Mouse (Mus musculus): ENCODE data around the gene Atat1. TPM values are rescaled to one million over a fixed set of nuclear protein-coding genes. Genes with fewer than 3 reads are reported as not detected.

Atat1 gene
- total RNA-seq, 2 experiments from 2014 or later = 15.9 to 28.7 TPM

Small RNA genes within 50 kb of the gene (microRNA-seq; reads per million reads assigned to microRNA genes)
- gene Gm28033 (1.4 reads per million), gene Mir1894 (not detected)

Other genes with a start within 250 kb of the Atat1 start
- 10 to 100 TPM; 49.2 to 66.4 TPM for gene Vars2, start 242.5 kb downstream of the Atat1 start, total RNA-seq (2021)
- gene Gtf2h4, start 236.3 kb downstream of the Atat1 start, total RNA-seq (2021) = 10 to 100 TPM; 27.6 to 32.2 TPM
- 10 to 100 TPM; 33.7 to 39.6 TPM for gene Ddr1, start 205.5 kb downstream of the Atat1 start, total RNA-seq (2021)
- gene Ier3, start 88.4 kb downstream of the Atat1 start, total RNA-seq (2021) = 10 to 100 TPM in 1 of 2 experiments, 1 to 10 TPM in 1; 7.6 to 19.0 TPM
- gene Flot1, start 86.8 kb downstream of the Atat1 start, total RNA-seq (2021) = 10 to 100 TPM; 54.6 to 70.8 TPM
- 100 to 1,000 TPM; 351 to 404 TPM for gene Tubb5, start 71.8 kb downstream of the Atat1 start, total RNA-seq (2021)
- 10 to 100 TPM; 21.9 to 27.1 TPM for gene Mdc1, start 68.6 kb downstream of the Atat1 start, total RNA-seq (2021)
- gene Nrm, start 48.8 kb downstream of the Atat1 start, total RNA-seq (2021) = 10 to 100 TPM; 12.7 to 18.3 TPM
- 10 to 100 TPM; 35.4 to 35.6 TPM for gene Ppp1r18, start 44.5 kb downstream of the Atat1 start, total RNA-seq (2021)
- 10 to 100 TPM; 36.8 to 38.0 TPM for gene Dhx16, start 30.3 kb downstream of the Atat1 start, total RNA-seq (2021)
- 10 to 100 TPM; 58.0 to 70.5 TPM for gene 2310061I04Rik, start 12.6 kb downstream of the Atat1 start, total RNA-seq (2021)
- 100 to 1,000 TPM; 101 to 104 TPM for gene Mrps18b, start 6.3 kb upstream of the Atat1 start, total RNA-seq (2021)
- 10 to 100 TPM; 78.7 to 83.1 TPM for gene Ppp1r10, start 6.4 kb upstream of the Atat1 start, total RNA-seq (2021)
- 10 to 100 TPM; 72.7 to 78.3 TPM for gene Abcf1, start 59.7 kb upstream of the Atat1 start, total RNA-seq (2021)
- gene Gnl1, start 69.8 kb upstream of the Atat1 start, total RNA-seq (2021) = 10 to 100 TPM; 41.5 to 42.9 TPM
- gene Prr3, start 70.2 kb upstream of the Atat1 start, total RNA-seq (2021) = 10 to 100 TPM; 16.7 to 28.8 TPM
- 1 to 10 TPM; 2.9 to 3.9 TPM for gene H2-T24, start 110.5 kb upstream of the Atat1 start, total RNA-seq (2021)
- 10 to 100 TPM; 55.7 to 82.7 TPM for gene H2-T23, start 122.8 kb upstream of the Atat1 start, total RNA-seq (2021)
- 10 to 100 TPM; 23.5 to 25.4 TPM for gene H2-T22, start 132.7 kb upstream of the Atat1 start, total RNA-seq (2021)
- not detected for gene Gm6034, start 132.9 kb upstream of the Atat1 start, total RNA-seq (2021)
- 1 to 10 TPM; 2.4 to 2.5 TPM for gene Gm11127, start 148.3 kb upstream of the Atat1 start, total RNA-seq (2021)
- not detected for gene Gm19684, start 211.6 kb upstream of the Atat1 start, total RNA-seq (2021)
- not detected for gene Gm7030, start 219.3 kb upstream of the Atat1 start, total RNA-seq (2021)

Data from adrenal gland, postnatal 10 days (tissue).